In genomic region chr10:122618854-122619253, GRCm38 (mm10) we compare ENCODE assay signal across 22 mouse cellular contexts. TPM values are rescaled to one million over a fixed set of nuclear protein-coding genes. Genes with fewer than 3 reads are reported as not detected.
DNase-seq lines count a peak whose midpoint lies in the region; ATAC-seq and TF ChIP-seq lines count a peak whose summit lies in the region.
"Had no signal": no experiment of that assay in that cellular context is flagged by ENCODE, and none has a peak within 500 bp of the region (broad histone marks: within the 10 kb centered on the region; RNA-seq: fewer than 3 reads in every experiment).

No protein-coding gene starts in this region.

- intact Hi-C loops in gastrocnemius, postnatal 36 days (cut with DNase I) = no loop called here

- DNase-seq in embryo, embryonic 10 days (ENCODE audit: low spot score) = peak; percentile 18
- DNase-seq in embryo, embryonic 9.5 days (ENCODE audit: extremely low spot score) = no peak
- no peak for DNase-seq in kidney, adult 2 months
- no peak for DNase-seq in kidney, adult 18-20 months
- DNase-seq in neural tube, embryonic 10.5 days (ENCODE audit: extremely low spot score, low spot score) = no peak
- peak; percentile 24 for DNase-seq in retina, postnatal 7 days (ENCODE audit: low read depth, low spot score)
- no peak for DNase-seq in gastrocnemius, postnatal 36 days
- DNase-seq: adrenal gland, adult 8-10 months; cerebellum, adult 18-20 months; gastrocnemius, adult 2 months; heart, adult 2 months; lung, embryonic 14.5 days; lung, postnatal 4 days; spleen, adult 18-20 months had no signal

- peak overlapping the region; percentile 43 for H3K27ac ChIP-seq in kidney, adult 2 months (ENCODE audit: insufficient read depth, low read depth, low read length)
- no peak overlapping the region for H3K27ac ChIP-seq in neural tube, embryonic 12.5 days
- H3K27ac ChIP-seq: gastrocnemius, adult 2 months; heart, adult 2 months; heart, embryonic 15.5 days; hindbrain, embryonic 12.5 days; layer of hippocampus, adult 2 months; limb, embryonic 10.5 days had no signal

- no peak overlapping the region for H3K4me3 ChIP-seq in kidney, adult 2 months (ENCODE audit: insufficient read depth, low read depth, low read length)
- no peak overlapping the region for H3K4me3 ChIP-seq in neural tube, embryonic 12.5 days
- H3K4me3 ChIP-seq: gastrocnemius, adult 2 months; heart, adult 2 months; heart, embryonic 15.5 days; hindbrain, embryonic 12.5 days; layer of hippocampus, adult 2 months; limb, embryonic 10.5 days had no signal

- H3K4me1 ChIP-seq in kidney, adult 2 months (ENCODE audit: control insufficient read depth, insufficient read depth, low read length) = peaks cover 22% of the 10 kb centered on the region
- peaks cover 4% of the 10 kb centered on the region for H3K4me1 ChIP-seq in neural tube, embryonic 12.5 days
- H3K4me1 ChIP-seq: hindbrain, embryonic 12.5 days had no signal

- WGBS in kidney, adult 2 months = 38% methylated on average over 3 of the region's 3 CpGs
- 27% methylated on average over 3 of the region's 3 CpGs for WGBS in neural tube, embryonic 12.5 days

- 0 out of 2 replicates have a peak, but pooled peaks have one; percentile 65 for ATAC-seq in neural tube, embryonic 12.5 days (ENCODE audit: low FRiP score, low read depth)
- ATAC-seq: forebrain, embryonic 16.5 days; intestine, postnatal 0 days had no signal

- TF ChIP-seq CTCF in kidney, adult 2 months (conservative IDR thresholded peaks at IDR 0.05; ENCODE audit: insufficient read depth, insufficient read length, low read depth, low read length) = no peak

- no peak for TF ChIP-seq POLR2A in kidney, adult 2 months (IDR thresholded peaks at IDR 0.05; ENCODE audit: low read depth, low read length)

- no peak overlapping the region for H3K4me2 ChIP-seq in neural tube, embryonic 12.5 days (replicated peaks)
- H3K4me2 ChIP-seq: heart, embryonic 15.5 days; hindbrain, embryonic 12.5 days; liver, embryonic 11.5 days; lung, embryonic 14.5 days had no signal

- no peaks in the 10 kb centered on the region for H3K36me3 ChIP-seq in kidney, adult 2 months (ENCODE audit: control insufficient read depth, insufficient read depth, low read length)
- H3K36me3 ChIP-seq in neural tube, embryonic 12.5 days = no peaks in the 10 kb centered on the region
- H3K36me3 ChIP-seq: heart, embryonic 15.5 days; hindbrain, embryonic 12.5 days; limb, embryonic 10.5 days had no signal

- H3K9me3 ChIP-seq in neural tube, embryonic 12.5 days = no peaks in the 10 kb centered on the region
- H3K9me3 ChIP-seq: heart, embryonic 15.5 days; hindbrain, embryonic 12.5 days; limb, embryonic 10.5 days had no signal

- H3K9ac ChIP-seq in neural tube, embryonic 12.5 days = no peak overlapping the region
- H3K9ac ChIP-seq: heart, embryonic 15.5 days; hindbrain, embryonic 12.5 days; lung, embryonic 14.5 days had no signal

- no peaks in the 10 kb centered on the region for H3K27me3 ChIP-seq in kidney, adult 2 months (replicated peaks; ENCODE audit: control insufficient read depth, insufficient read depth, low read length)
- no peaks in the 10 kb centered on the region for H3K27me3 ChIP-seq in neural tube, embryonic 12.5 days (replicated peaks)
- H3K27me3 ChIP-seq: heart, embryonic 15.5 days; hindbrain, embryonic 12.5 days had no signal

RNA-seq across cellular contexts. Expression of gene Ppm1h, which starts 59.7 kb away (rescaled TPM):
- polyA plus RNA-seq in kidney, adult 2 months (2012; rRNA removed) = 27.1 and 29.2 TPM in 2 replicates
- polyA plus RNA-seq in neural tube, embryonic 12.5 days (2016; fragmentation: Nextera tagmentation; extraction: Ambion mirVana) = 18.4 and 20.5 TPM in 2 replicates
- total RNA-seq in gastrocnemius, postnatal 36 days (2021) = 1 to 10 TPM; 1.1 to 2.6 TPM

Comparison
In these comparisons a context has a peak if more than half of its experiments do, and no peak if none do; other contexts are left out.
1. DNase-seq: peak in embryo, embryonic 10 days (single experiment) and retina, postnatal 7 days (single experiment); none in embryo, embryonic 9.5 days (single experiment), kidney, adult 2 months (single experiment), kidney, adult 18-20 months (single experiment), neural tube, embryonic 10.5 days (single experiment) and gastrocnemius, postnatal 36 days (0 of 2).